Mouse (Mus musculus) myocyte (in vitro differentiated cells): ENCODE results near the gene Marco.

Source experiments
- CEBPB ChIP-seq: IDR thresholded peaks from 2 replicates; pipeline ENCODE4 v1.6.1; 2011; ENCODE audit warnings: mild to moderate bottlenecking, moderate library complexity; ENCODE audit not compliant: poor library complexity, insufficient read depth, severe bottlenecking
- E2F4 ChIP-seq: IDR thresholded peaks from one replicate; pipeline ENCODE4 v1.6.1; 2011; ENCODE audit warnings: mild to moderate bottlenecking, control low read depth, moderate library complexity; ENCODE audit not compliant: insufficient read depth
- MYOD1 ChIP-seq, 3 experiments: IDR thresholded peaks; one replicate each; pipeline ENCODE4 v1.6.1; 2011; ENCODE audit warnings: control low read depth in 2 of 3, low read depth in 2 of 3, mild to moderate bottlenecking in 2 of 3, moderate library complexity in 1 of 3; ENCODE audit not compliant: insufficient read length in 2 of 3, control insufficient read depth in 1 of 3
- POLR2A ChIP-seq: IDR thresholded peaks from one replicate; pipeline ENCODE4 v1.6.1; 2011; ENCODE audit warnings: low read depth, mild to moderate bottlenecking, control low read depth, moderate library complexity; ENCODE audit not compliant: insufficient read length
- POLR2AphosphoS2 ChIP-seq: IDR thresholded peaks from one replicate; pipeline ENCODE4 v1.6.1; 2011; ENCODE audit warnings: low read depth, control low read depth; ENCODE audit not compliant: insufficient read length
- TCF12 ChIP-seq: IDR thresholded peaks from one replicate; pipeline ENCODE4 v1.6.1; 2011; ENCODE audit warnings: mild to moderate bottlenecking, control low read depth; ENCODE audit not compliant: poor library complexity, insufficient read depth, severe bottlenecking

DNA sequence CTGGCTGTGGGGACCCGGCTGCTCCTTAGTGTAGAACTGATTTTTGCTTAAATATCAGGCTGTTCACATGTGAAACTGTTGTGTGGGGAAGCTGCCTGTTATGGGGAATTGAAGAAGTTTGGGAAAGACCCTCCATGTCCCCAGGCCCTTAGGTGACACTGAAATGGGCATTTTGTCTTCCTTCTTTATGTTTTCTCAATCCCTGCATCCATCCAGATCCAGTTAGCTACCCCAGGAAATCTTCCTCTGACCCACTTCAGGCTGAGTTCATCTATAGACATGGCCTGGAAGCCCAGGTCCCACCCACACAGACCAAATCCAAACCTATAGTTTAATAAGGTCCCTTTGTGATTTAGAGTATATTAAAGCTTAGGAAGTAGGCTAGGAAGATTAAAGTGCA, at the start of gene Marco:
- TF ChIP-seq TCF12 (no peak), MYOD1 (IDR thresholded peaks at IDR 0.05; ENCODE audit: control insufficient read depth in 1 of 3, insufficient read length in 2 of 3, low read depth in 2 of 3) (no peak), POLR2A (no peak), E2F4 (no peak), POLR2AphosphoS2 (no peak), CEBPB (no peak)
